25 mouse cellular contexts compared by ENCODE assay signal in genomic region chr15:96791306-96791705, GRCm38 (mm10).
DNase-seq lines count a peak whose midpoint lies in the region; ATAC-seq and TF ChIP-seq lines count a peak whose summit lies in the region.
"Had no signal": no experiment of that assay in that cellular context is flagged by ENCODE, and none has a peak within 500 bp of the region (broad histone marks: within the 10 kb centered on the region; RNA-seq: fewer than 3 reads in every experiment).

No protein-coding gene starts in this region.

- H3K9ac ChIP-seq in heart, adult 2 months (ENCODE audit: low read depth, low read length): 0 out of 2 replicates have a peak overlapping the region, but pooled peaks have one; percentile 16
- no peak overlapping the region for H3K9ac ChIP-seq in heart, embryonic 11.5 days (ENCODE audit: low read depth, low read length)
- H3K9ac ChIP-seq: forebrain, embryonic 13.5 days; heart, embryonic 15.5 days; hindbrain, embryonic 12.5 days; hindbrain, embryonic 15.5 days had no signal

- WGBS in heart, adult 2 months: 45% methylated on average over 6 of the region's 6 CpGs
- WGBS in heart, embryonic 11.5 days (ENCODE audit: insufficient replicate concordance): 58% methylated on average over 6 of the region's 6 CpGs
- 54% methylated on average over 6 of the region's 6 CpGs for WGBS in heart, embryonic 10.5 days

- no peaks in the 10 kb centered on the region for H3K36me3 ChIP-seq in heart, adult 2 months (ENCODE audit: control insufficient read depth, insufficient read depth, low read length)
- no peaks in the 10 kb centered on the region for H3K36me3 ChIP-seq in heart, embryonic 11.5 days (ENCODE audit: control insufficient read depth, insufficient read depth, low read length)
- H3K36me3 ChIP-seq in heart, embryonic 10.5 days: no peaks in the 10 kb centered on the region
- H3K36me3 ChIP-seq: forebrain, embryonic 10.5 days; G1E; heart, embryonic 15.5 days; hindbrain, embryonic 12.5 days; hindbrain, embryonic 15.5 days had no signal

- H3K27ac ChIP-seq in gastrocnemius, adult 2 months: peak overlapping the region; percentile 81
- peak overlapping the region; percentile 62 for H3K27ac ChIP-seq in heart, adult 2 months
- no peak overlapping the region for H3K27ac ChIP-seq in heart, embryonic 11.5 days (ENCODE audit: low read depth, low read length)
- no peak overlapping the region for H3K27ac ChIP-seq in heart, embryonic 10.5 days
- H3K27ac ChIP-seq: forebrain, embryonic 10.5 days; forebrain, embryonic 13.5 days; heart, embryonic 15.5 days; hindbrain, embryonic 12.5 days; hindbrain, embryonic 15.5 days had no signal

- H3K79me2 ChIP-seq in heart, adult 2 months (replicated peaks; ENCODE audit: control insufficient read depth, insufficient read depth, low read length): no peaks in the 10 kb centered on the region

- no peaks in the 10 kb centered on the region for H3K27me3 ChIP-seq in heart, adult 2 months (ENCODE audit: control insufficient read depth, insufficient read depth, low read length)
- H3K27me3 ChIP-seq in heart, embryonic 11.5 days (ENCODE audit: control insufficient read depth, insufficient read depth, low read length): no peaks in the 10 kb centered on the region
- H3K27me3 ChIP-seq in heart, embryonic 10.5 days (ENCODE audit: insufficient read depth, poor library complexity, severe bottlenecking): no peaks in the 10 kb centered on the region
- H3K27me3 ChIP-seq: CH12.LX; forebrain, embryonic 13.5 days; heart, embryonic 15.5 days; hindbrain, embryonic 12.5 days; hindbrain, embryonic 15.5 days; Patski had no signal

- TF ChIP-seq CTCF in gastrocnemius, adult 2 months (IDR thresholded peaks at IDR 0.05): peak; percentile 11
- TF ChIP-seq CTCF in heart, adult 2 months (IDR thresholded peaks at IDR 0.05): peak; percentile 25

- peaks cover 4% of the 10 kb centered on the region; the same call in 1 of the 2 replicates for H3K4me1 ChIP-seq in heart, adult 2 months (ENCODE audit: control insufficient read depth, insufficient read depth, low read length)
- 0 out of 2 replicates have a peak, but pooled peaks cover 3% of the 10 kb centered on the region for H3K4me1 ChIP-seq in heart, embryonic 11.5 days (ENCODE audit: control insufficient read depth, insufficient read depth, low read length)
- H3K4me1 ChIP-seq in heart, embryonic 10.5 days: peaks cover 8% of the 10 kb centered on the region
- H3K4me1 ChIP-seq: forebrain, embryonic 10.5 days; forebrain, embryonic 13.5 days; hindbrain, embryonic 12.5 days; hindbrain, embryonic 15.5 days had no signal

- no peak for ATAC-seq in heart, embryonic 11.5 days (replicated peaks; ENCODE audit: insufficient number of reproducible peaks, low FRiP score, low TSS enrichment)
- ATAC-seq: forebrain, embryonic 13.5 days; forebrain, embryonic 16.5 days; intestine, postnatal 0 days; Patski had no signal

- DNase-seq in gastrocnemius, adult 2 months: peak; percentile 33
- DNase-seq in gastrocnemius, postnatal 36 days: no peak
- DNase-seq in heart, adult 2 months: peak in 1 of 2 experiments; percentile 30
- DNase-seq in heart, postnatal 10 days: peak; percentile 56 to 60
- DNase-seq in heart, embryonic 10.5 days (ENCODE audit: low spot score): no peak
- peak; percentile 65 for DNase-seq in skeletal muscle tissue, adult 2 months (ENCODE audit: low read depth, low spot score)
- DNase-seq: adrenal gland, postnatal 10 days; adrenal gland, postnatal 36 days; B cell, adult 2 months; cerebellum, adult 18-20 months; cerebellum, adult 9-10 months; cerebellum, postnatal 14 days; gastrocnemius, postnatal 10 days; kidney, adult 2 months had no signal

- 0 out of 2 replicates have a peak, but pooled peaks have one; percentile 51 for TF ChIP-seq EP300 in heart, adult 2 months (IDR thresholded peaks at IDR 0.05; ENCODE audit: insufficient read depth, low read depth, low read length)

- no peak for TF ChIP-seq POLR2A in heart, adult 2 months (IDR thresholded peaks at IDR 0.05; ENCODE audit: insufficient read depth, low read depth, low read length)

- no peak overlapping the region for H3K4me2 ChIP-seq in heart, embryonic 11.5 days
- H3K4me2 ChIP-seq: forebrain, embryonic 13.5 days; heart, embryonic 15.5 days; hindbrain, embryonic 12.5 days; hindbrain, embryonic 15.5 days had no signal

- intact Hi-C loops in gastrocnemius, adult 2 months (cut with DNase I): loop anchor here (1.0 kb wide), 1 partner anchor 124 kb away; no protein-coding TSS in a partner anchor
- intact Hi-C loops in gastrocnemius, postnatal 36 days (cut with DNase I): no loop called here
- intact Hi-C loops in heart, adult 2 months (cut with DNase I): loop anchor here (5.0 kb wide), 1 partner anchor 39 kb away; no protein-coding TSS in a partner anchor
- intact Hi-C loops in heart, postnatal 10 days (cut with DNase I): loop anchor here (2.0 kb wide), 1 partner anchor 17 kb away; no protein-coding TSS in a partner anchor

- no peak overlapping the region for H3K4me3 ChIP-seq in gastrocnemius, adult 2 months
- no peak overlapping the region for H3K4me3 ChIP-seq in heart, adult 2 months
- H3K4me3 ChIP-seq in heart, embryonic 11.5 days (ENCODE audit: low read depth, low read length): no peak overlapping the region
- no peak overlapping the region for H3K4me3 ChIP-seq in heart, embryonic 10.5 days
- H3K4me3 ChIP-seq: forebrain, embryonic 10.5 days; forebrain, embryonic 13.5 days; heart, embryonic 15.5 days; hindbrain, embryonic 12.5 days; hindbrain, embryonic 15.5 days had no signal

- H3K9me3 ChIP-seq in heart, embryonic 11.5 days (replicated peaks; ENCODE audit: control insufficient read depth, low read length): no peaks in the 10 kb centered on the region
- no peaks in the 10 kb centered on the region for H3K9me3 ChIP-seq in heart, embryonic 10.5 days
- H3K9me3 ChIP-seq: forebrain, embryonic 10.5 days; forebrain, embryonic 13.5 days; heart, embryonic 15.5 days; hindbrain, embryonic 12.5 days; hindbrain, embryonic 15.5 days had no signal

Comparison
In these comparisons a context has a peak if more than half of its experiments do, and no peak if none do; other contexts are left out.
1. DNase-seq: peak in gastrocnemius, adult 2 months (single experiment), heart, postnatal 10 days (2 of 2) and skeletal muscle tissue, adult 2 months (single experiment); none in gastrocnemius, postnatal 36 days (0 of 2) and heart, embryonic 10.5 days (single experiment).
2. H3K27ac ChIP-seq: peak in gastrocnemius, adult 2 months (single experiment) and heart, adult 2 months (single experiment); none in heart, embryonic 11.5 days (single experiment) and heart, embryonic 10.5 days (single experiment).